Mouse (Mus musculus) thymus, postnatal 36 days (tissue): ENCODE measurements around the gene Igfbpl1.

Experiments
- DNase-seq, 2 experiments: peaks; one replicate each; pipeline ENCODE4 v3.0.0; 2022; ENCODE audit warnings: mixed read lengths in 2 of 2

Gene Igfbpl1

DNA sequence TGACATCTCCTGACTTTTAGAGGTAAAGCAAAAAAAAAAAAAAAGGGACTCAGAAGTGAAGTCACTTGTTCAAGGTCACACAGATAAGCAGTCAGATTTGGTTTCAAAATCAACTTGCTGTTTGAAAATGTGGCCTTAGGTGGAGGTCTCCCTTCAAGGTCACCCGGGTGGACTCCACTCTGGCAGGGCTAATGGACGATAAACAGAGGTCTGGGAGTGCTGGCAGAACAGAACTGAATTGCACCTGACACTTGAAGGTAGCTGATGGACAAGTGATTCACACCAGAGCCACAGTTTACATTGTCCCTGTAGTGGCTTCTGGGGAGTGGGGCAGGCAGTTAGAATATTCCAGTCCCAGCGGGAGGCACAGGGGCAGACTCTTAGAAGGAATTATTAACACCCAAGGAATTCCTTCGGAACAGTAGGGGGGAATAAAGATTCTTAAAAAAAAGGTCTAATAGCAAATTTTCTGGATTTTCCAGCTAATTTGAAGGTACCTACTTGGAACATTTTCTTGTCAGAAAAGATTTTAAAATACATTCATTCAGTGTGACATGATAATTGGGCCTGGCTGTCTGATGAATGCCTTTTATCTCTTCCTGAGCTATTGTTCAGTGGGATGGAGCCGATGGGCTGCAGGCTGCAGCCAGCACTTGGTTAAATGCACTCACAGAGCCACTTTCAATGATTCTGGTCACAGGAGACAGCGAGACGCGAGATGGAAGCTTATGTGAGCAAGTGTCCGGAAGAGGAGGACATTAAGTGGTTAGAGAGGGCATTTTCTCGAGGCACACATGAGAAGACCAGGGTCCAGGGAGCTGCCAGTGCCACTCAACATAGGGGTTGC is 56.7 kb downstream of the Igfbpl1 start:
- no peak for DNase-seq

DNA sequence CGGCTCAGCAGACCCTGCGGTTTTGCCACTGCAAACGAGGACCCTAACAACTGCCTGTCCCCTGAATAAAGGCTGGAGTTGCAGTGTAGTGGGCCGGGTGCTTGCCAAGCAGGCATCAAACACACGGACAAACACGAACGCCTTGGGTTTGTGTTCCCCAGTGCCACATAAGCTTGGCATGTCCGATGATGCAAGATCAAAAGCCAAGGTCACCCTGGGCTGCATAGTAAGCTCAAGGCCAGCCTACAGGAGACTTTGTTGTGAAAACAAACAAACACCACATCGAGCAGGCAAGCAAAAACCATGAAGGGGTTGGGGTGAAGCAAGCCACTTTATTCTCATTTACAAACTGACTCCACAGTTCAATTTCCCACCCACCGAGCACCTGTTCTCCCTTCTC is 57.6 kb downstream of the Igfbpl1 start:
- no peak for DNase-seq

DNA sequence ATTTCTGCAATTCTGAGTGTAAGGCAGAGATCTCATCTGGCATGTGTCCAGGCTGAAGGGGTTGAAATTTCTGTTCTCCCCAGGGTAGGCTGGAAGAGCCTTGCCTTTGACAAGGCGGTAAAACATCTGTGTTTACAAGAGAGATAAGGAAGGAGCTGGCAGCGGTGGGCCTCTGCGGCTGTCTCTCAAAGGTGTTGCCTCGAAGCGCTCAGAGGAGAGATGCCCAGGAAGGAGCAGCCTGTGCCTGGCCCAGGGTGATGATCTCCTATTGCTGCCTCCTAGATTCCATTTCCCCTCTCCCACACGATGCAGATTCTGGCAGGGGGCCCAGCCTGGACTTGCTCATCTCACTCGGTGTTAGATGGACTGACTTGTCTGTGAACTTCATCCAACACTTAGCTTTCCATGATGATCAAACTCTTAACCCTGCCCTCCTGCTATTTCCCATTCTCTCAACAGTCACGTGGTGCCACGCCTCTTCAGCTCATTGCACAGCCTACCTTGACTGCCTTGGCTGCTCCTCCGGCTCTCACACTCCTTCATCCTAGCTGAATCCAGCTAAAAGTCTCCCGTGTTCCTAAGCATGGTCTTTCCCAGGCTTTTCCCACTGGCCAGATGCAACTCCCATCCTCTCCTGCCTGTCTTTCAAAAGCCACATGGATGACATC is 58.7 kb downstream of the Igfbpl1 start:
- DNase-seq = peak in 1 of 2 experiments; percentile 13

DNA sequence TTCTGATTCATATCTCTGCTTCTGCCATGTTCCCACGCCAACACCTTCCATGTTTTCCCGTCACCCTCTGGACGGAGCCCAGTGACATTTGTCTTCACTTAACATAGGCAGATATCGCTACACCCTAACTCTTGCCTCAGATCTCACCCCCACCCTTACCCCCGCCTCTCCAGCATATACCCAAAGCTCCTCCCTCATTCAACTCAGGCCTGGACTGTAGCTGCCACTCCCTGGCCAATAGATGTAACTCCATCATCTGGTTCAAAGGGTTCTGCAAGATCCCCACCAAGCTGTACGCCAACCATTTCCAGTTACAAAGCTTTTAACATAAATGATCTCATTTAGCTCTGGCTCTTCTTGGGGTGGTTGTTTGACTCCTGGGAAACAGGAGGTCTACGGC is 59.9 kb downstream of the Igfbpl1 start:
- DNase-seq = no peak

DNA sequence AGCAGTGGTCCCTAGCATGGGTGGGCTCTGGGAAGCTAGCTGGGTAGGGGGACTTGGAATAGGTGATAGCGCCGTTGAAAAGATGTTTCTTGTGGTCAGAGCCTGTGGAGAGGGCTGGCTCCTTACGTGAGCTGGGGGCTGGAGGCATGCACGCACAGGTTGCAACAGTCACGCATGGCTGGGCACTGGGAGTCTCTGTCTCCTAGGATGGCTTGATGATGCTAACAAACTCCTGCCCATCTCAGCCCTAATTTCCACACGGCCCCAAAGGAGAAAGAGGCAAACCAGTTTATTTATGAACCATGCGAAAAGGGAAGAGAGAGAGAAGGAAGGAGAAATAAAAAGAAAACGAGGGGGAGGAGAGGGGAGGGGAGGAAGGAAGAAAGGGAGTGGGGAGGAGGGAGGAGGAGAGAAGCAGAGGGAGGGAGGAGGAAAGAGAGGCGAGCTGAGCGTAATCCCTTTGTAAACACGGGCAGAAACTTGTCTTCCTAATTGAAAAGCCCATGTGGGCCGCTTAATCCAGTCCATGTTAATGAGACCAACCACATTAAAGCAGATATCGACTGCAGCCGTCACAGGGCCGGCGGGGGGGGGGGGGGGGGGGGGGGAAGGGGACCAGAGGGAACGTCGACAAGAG is 61.0 kb downstream of the Igfbpl1 start:
- no peak for DNase-seq

DNA sequence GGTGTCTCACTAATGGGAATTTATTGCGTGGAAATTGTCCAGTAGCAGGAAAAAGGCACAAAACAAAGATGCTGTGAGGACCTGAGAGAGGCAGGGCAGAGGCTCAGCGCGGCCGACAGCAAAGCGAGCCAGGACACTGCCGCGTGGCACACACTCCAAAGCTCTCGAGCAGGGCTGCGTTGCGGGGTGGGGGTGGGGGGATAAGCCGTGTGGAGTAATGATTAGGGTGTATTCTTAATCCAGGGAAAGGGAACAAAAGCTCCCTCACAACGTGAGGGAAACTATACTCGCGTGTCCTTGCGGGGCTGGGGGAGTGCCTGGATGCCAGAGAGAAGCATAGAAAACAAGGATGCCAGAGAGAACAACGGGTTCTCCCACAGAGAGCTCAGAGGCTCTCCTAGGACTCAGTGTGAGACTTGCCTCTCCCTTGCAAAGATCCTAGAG is 61.6 kb downstream of the Igfbpl1 start:
- DNase-seq = no peak

DNA sequence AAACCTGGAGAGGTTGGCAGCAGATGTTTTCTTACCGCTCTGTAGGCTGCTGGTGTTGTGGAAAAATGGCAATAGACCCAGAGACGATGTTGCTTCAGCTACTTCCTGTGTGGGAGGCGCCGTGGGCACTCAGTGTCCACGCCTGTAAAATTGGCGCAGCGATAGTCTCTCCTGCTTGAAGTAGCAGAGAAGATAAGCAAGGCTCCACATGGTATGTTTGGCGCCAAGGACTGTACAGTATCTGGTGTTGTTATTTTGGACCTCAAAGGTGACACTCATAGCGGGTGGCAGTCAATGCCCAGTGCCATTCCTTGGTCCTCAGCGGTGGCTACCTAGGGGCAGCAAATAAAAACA is 62.6 kb downstream of the Igfbpl1 start:
- DNase-seq = no peak

DNA sequence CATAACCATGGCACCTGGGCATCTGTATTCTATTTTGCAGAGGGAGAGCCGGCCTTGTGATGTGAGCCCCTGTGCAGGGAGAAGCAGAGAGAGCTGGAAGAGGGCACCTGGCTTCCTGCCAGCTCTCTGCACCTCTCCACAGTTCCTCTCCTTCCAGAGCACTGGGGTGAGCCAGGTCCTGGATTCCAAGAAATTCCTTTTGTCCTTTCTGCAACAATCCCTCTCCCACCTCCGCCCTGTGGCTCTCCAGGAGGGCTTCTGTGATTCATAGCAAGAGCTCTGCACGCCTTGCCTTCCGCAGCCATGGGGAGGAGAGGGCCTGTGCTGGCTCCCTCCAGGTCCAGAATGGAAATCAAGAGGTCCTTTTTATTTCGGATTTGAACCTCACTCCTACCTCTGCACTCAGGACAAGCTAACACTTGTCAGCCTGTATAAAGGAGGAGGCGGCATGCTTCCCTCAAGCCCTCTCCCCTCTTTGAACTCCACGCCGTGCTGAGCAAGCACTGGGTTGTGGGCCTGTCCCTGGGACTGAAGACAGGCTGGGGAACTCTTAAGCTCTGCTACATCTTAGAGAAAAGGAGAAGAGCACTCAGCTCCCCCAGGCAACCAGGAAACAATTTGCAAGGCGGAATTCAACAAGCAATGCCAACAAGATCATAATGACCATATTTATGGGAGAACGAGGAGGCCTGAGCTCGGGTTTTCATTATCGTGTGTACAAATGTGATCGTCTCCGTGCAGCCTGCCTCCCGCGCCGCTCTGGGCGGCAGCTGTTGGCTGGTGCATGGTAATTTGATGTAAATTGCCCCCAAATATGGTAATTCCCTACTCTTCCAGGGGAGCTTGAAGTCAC is 63.2 kb downstream of the Igfbpl1 start:
- peak in 1 of 2 experiments; percentile 16 for DNase-seq

DNA sequence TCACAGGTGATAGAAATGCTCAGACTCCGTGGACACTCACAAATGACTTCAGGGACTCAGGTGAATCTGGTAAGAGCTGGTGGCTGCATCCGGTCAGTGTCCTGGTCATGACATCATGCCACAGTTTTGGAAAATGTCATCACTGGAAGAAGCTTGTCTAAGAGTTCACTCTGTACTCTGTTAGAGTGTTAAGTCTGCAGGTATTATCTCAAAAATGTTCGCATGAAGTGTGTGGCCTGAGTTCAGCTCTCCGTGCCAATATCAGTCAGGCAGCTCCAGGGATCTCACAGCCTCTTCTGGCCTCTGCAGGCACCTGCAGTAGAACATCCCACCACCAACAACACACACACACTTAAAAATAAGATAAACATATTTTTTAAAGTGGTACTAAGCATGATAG is 64.1 kb downstream of the Igfbpl1 start:
- no peak for DNase-seq
